Mouse (Mus musculus) spleen, adult 2 months (tissue): ENCODE results near the gene Cdh3.

ENCODE experiments used
- CTCF ChIP-seq: fragments of 200-500 bp; IDR thresholded peaks from 2 replicates; pipeline ENCODE4 v1.5.1; 2011; ENCODE audit warnings: mild to moderate bottlenecking, inconsistent platforms; ENCODE audit not compliant: insufficient read depth, insufficient read length, insufficient replicate concordance; ENCODE audit errors: extremely low read depth
- POLR2A ChIP-seq: fragments of 200-500 bp; IDR thresholded peaks from 2 replicates; pipeline ENCODE4 v1.6.1; 2011; ENCODE audit warnings: low read depth, low read length, inconsistent platforms

- no peak for TF ChIP-seq CTCF
- no peak for TF ChIP-seq POLR2A
Observed at GRCm38 (mm10) chr8:106574283-106574682, 63.6 kb downstream of the Cdh3 start.
